Mouse (Mus musculus): ENCODE results near the gene Map1s.

GRCm38 (mm10) chr8:70937200-70937599 is 31.5 kb downstream of the Map1s start:
- no peak for TF ChIP-seq TAL1 (IDR thresholded peaks at IDR 0.05; ENCODE audit: low read length)
- no peak for TF ChIP-seq GATA1 (IDR thresholded peaks at IDR 0.05; ENCODE audit: low read length)
